Mouse (Mus musculus) C2C12 (cell line): ENCODE data around the gene Palld. TPM values are rescaled to one million over a fixed set of nuclear protein-coding genes. Genes with fewer than 3 reads are reported as not detected.

Experiments used
- H3K27me3 ChIP-seq: one replicate; pipeline ENCODE4 v1.6.1; 2011; ENCODE audit not compliant: control insufficient read depth, insufficient read depth, insufficient read length
- H3K36me3 ChIP-seq: one replicate; pipeline ENCODE4 v1.6.1; 2011; ENCODE audit not compliant: control insufficient read depth, insufficient read depth
- H3K4me3 ChIP-seq: one replicate; pipeline ENCODE4 v1.5.1; 2011; ENCODE audit warnings: mild to moderate bottlenecking, control low read depth; ENCODE audit not compliant: poor library complexity, insufficient read depth, severe bottlenecking
- H3K79me2 ChIP-seq: one replicate; pipeline ENCODE4 v1.6.1; 2011; ENCODE audit not compliant: control insufficient read depth, insufficient read depth
- H3K79me3 ChIP-seq: one replicate; pipeline ENCODE4 v1.6.1; 2011; ENCODE audit warnings: low read depth, control low read depth
- H3ac ChIP-seq: one replicate; pipeline ENCODE3; 2011; ENCODE audit warnings: low read depth; ENCODE audit not compliant: control insufficient read depth, insufficient read length
- CEBPB ChIP-seq: IDR thresholded peaks from one replicate; pipeline ENCODE4 v1.6.1; 2011; ENCODE audit warnings: low read depth, mild to moderate bottlenecking, control low read depth, moderate library complexity
- CTCF ChIP-seq: IDR thresholded peaks from one replicate; pipeline ENCODE4 v1.5.1; 2011; ENCODE audit not compliant: control insufficient read depth, insufficient read depth, insufficient read length
- FOSL1 ChIP-seq: IDR thresholded peaks from one replicate; pipeline ENCODE4 v1.8.0; 2011; ENCODE audit warnings: mild to moderate bottlenecking, low read length; ENCODE audit not compliant: poor library complexity, insufficient read depth, severe bottlenecking
- MAX ChIP-seq: IDR thresholded peaks from one replicate; pipeline ENCODE4 v1.6.1; 2011; ENCODE audit warnings: mild to moderate bottlenecking, control low read depth
- MYOD1 ChIP-seq: IDR thresholded peaks from one replicate; pipeline ENCODE4 v1.6.1; 2011; ENCODE audit warnings: low read depth; ENCODE audit not compliant: control insufficient read depth, insufficient read length
- MYOG ChIP-seq: IDR thresholded peaks from one replicate; pipeline ENCODE4 v1.6.1; 2011; ENCODE audit not compliant: control insufficient read depth, insufficient read length; ENCODE audit errors: extremely low read depth
- USF1 ChIP-seq: IDR thresholded peaks from one replicate; pipeline ENCODE4 v1.6.1; 2011; ENCODE audit warnings: low read depth, mild to moderate bottlenecking, control low read depth, moderate library complexity
- polyA plus RNA-seq: library from polyadenylated mRNA; unstranded; fragments of >200 nt; fragmentation: generic; extraction: Trizol; gene quantifications from one replicate; pipeline ENCODE4 v1.2.1, GENCODE M21; 2012; ENCODE audit warnings: missing spikeins

Gene Palld
- polyA plus RNA-seq, 1 experiment = 79.5 TPM

- Histone ChIP-seq H3K79me2 (no peaks in the 10 kb centered on the region), H3K4me3 (no peak overlapping the region), H3K27me3 (no peaks in the 10 kb centered on the region), H3K79me3 (no peaks in the 10 kb centered on the region), H3ac (no peak overlapping the region), H3K36me3 (no peaks in the 10 kb centered on the region)
- TF ChIP-seq MYOD1 (no peak), FOSL1 (no peak), MAX (no peak), USF1 (no peak), CTCF (no peak), CEBPB (no peak), MYOG (no peak)
Observed at GRCm38 (mm10) chr8:61780652-61781257, 121.7 kb downstream of the Palld start.

GRCm38 (mm10) chr8:61778194-61778593, 124.3 kb downstream of the Palld start:
- H3K36me3 ChIP-seq = no peaks in the 10 kb centered on the region
- no peaks in the 10 kb centered on the region for H3K79me3 ChIP-seq
- H3K79me2 ChIP-seq = no peaks in the 10 kb centered on the region
- no peaks in the 10 kb centered on the region for H3K27me3 ChIP-seq
- no peak overlapping the region for H3K4me3 ChIP-seq
- no peak overlapping the region for H3ac ChIP-seq
- TF ChIP-seq MAX (no peak), FOSL1 (no peak), CTCF (no peak), MYOG (no peak), CEBPB (no peak), MYOD1 (no peak), USF1 (no peak)

- H3K4me3 ChIP-seq = no peak overlapping the region
- no peak for TF ChIP-seq CEBPB
- no peak for TF ChIP-seq USF1
- no peak for TF ChIP-seq FOSL1
- no peak for TF ChIP-seq MYOG
- no peak for TF ChIP-seq MYOD1
- TF ChIP-seq CTCF = no peak
- no peak for TF ChIP-seq MAX
- no peaks in the 10 kb centered on the region for H3K79me3 ChIP-seq
- H3ac ChIP-seq = no peak overlapping the region
- no peaks in the 10 kb centered on the region for H3K79me2 ChIP-seq
- no peaks in the 10 kb centered on the region for H3K27me3 ChIP-seq
- H3K36me3 ChIP-seq = no peaks in the 10 kb centered on the region
Observed at GRCm38 (mm10) chr8:61776560-61776959, 125.9 kb downstream of the Palld start.

- no peak overlapping the region for H3K4me3 ChIP-seq
- no peaks in the 10 kb centered on the region for H3K27me3 ChIP-seq
- H3K79me2 ChIP-seq = no peaks in the 10 kb centered on the region
- H3K79me3 ChIP-seq = no peaks in the 10 kb centered on the region
- no peaks in the 10 kb centered on the region for H3K36me3 ChIP-seq
- TF ChIP-seq USF1 = no peak
- no peak for TF ChIP-seq FOSL1
- no peak for TF ChIP-seq MYOD1
- no peak overlapping the region for H3ac ChIP-seq
Observed at GRCm38 (mm10) chr8:61775936-61776335, 126.6 kb downstream of the Palld start.

GRCm38 (mm10) chr8:61774161-61774560, 128.3 kb downstream of the Palld start:
- Histone ChIP-seq H3K36me3 (no peaks in the 10 kb centered on the region), H3K79me3 (no peaks in the 10 kb centered on the region), H3K79me2 (no peaks in the 10 kb centered on the region), H3K4me3 (no peak overlapping the region), H3ac (no peak overlapping the region), H3K27me3 (no peaks in the 10 kb centered on the region)
- TF ChIP-seq MYOD1 (no peak), FOSL1 (no peak), USF1 (no peak), CEBPB (no peak), MYOG (no peak), CTCF (no peak), MAX (no peak)

GRCm38 (mm10) chr8:61773595-61774088, 128.8 kb downstream of the Palld start:
- Histone ChIP-seq H3K4me3 (no peak overlapping the region), H3K36me3 (no peaks in the 10 kb centered on the region), H3K27me3 (no peaks in the 10 kb centered on the region), H3K79me3 (no peaks in the 10 kb centered on the region), H3ac (no peak overlapping the region), H3K79me2 (no peaks in the 10 kb centered on the region)
- peak; percentile 22 for TF ChIP-seq FOSL1
- TF ChIP-seq CEBPB = peak; percentile 19
- TF ChIP-seq MYOD1 = peak; percentile 94
- TF ChIP-seq USF1 = no peak
